Mouse (Mus musculus) large intestine, adult 2 months (tissue): ENCODE results near the gene Tpcn1. TPM values are rescaled to one million over a fixed set of nuclear protein-coding genes. Genes with fewer than 3 reads are reported as not detected.

Source experiments
- DNase-seq: peaks from one replicate; pipeline ENCODE4 v3.0.0-alpha.2; 2012; ENCODE audit warnings: low read depth, low spot score
- WGBS: fragments of 180-500 bp; shearing (Covaris S2); methylation state at CpG from one replicate; pipeline ENCODE4 v1.1.7; 2018; 5-methylcytosine and 5-hydroxymethylcytosine counted together
- polyA plus RNA-seq: library from polyadenylated mRNA; depleted of rRNA; stranded (reverse); fragments of >200 nt; gene quantifications from 2 replicates; pipeline ENCODE4 v1.2.3, GENCODE M21; 2012

The Tpcn1 gene
- polyA plus RNA-seq, 1 experiment, result 41.7 TPM

- DNase-seq, result no peak
- 49% methylated on average over 4 of the region's 4 CpGs for WGBS
Observed at GRCm38 (mm10) chr5:120583511-120583910, 5.0 kb downstream of the Tpcn1 start.

DNA sequence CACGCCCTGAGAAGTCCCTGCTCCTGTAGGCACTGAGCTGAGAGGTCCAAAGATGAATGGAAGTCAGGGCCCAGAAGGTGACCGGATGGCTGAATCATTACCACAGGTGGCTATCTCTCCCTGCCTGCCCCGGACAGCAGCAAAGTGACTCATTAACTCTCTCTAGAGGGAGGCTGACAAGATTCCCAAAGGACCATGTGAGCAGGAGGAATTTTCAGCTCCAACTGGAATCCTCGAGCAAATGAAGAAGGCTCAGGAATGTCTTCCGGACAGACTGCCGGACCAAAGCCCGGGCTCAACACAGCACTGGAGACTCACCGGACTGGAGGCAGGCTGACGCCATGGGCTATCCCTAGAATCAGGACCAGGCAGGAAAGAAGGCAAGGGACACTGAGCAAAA is 6.5 kb downstream of the Tpcn1 start:
- WGBS, result 72% methylated on average over 9 of the region's 9 CpGs
- DNase-seq, result no peak

DNA sequence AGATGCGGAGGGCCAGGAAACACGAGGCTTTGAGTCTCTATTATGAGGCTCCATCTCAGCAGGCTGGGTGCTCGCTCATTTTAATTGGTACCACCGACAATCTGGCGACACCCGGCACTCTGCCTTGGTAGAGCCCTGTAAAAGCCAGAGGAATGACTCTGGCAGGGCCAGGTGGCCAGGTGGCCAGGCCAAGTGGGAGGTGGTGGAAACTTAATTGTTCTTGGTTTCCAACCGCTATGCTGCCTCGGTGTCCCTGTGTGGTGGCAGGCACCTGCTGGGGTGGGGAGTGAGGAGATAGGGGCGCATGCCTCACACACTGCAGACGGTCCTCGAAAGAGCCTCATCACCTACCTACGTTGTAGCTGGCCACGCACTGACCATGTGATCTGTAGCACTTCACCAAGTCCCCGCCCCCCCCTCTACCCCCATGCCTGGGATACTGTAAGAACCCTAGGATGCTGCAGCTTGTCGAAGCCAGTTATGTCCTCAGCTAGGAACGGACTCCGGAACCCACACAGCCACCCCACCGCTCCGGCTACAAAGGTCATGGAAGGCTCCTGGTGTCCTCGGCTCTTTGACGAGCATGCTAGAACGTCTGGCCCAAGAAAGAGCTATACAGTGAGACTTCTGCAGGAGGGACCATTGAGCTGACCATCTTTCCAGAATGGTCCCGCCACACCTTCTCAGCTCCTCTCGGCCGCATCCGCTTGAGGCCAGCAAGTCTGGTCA is 8.4 kb downstream of the Tpcn1 start:
- WGBS, result 60% methylated on average over 26 of the region's 26 CpGs
- no peak for DNase-seq

DNA sequence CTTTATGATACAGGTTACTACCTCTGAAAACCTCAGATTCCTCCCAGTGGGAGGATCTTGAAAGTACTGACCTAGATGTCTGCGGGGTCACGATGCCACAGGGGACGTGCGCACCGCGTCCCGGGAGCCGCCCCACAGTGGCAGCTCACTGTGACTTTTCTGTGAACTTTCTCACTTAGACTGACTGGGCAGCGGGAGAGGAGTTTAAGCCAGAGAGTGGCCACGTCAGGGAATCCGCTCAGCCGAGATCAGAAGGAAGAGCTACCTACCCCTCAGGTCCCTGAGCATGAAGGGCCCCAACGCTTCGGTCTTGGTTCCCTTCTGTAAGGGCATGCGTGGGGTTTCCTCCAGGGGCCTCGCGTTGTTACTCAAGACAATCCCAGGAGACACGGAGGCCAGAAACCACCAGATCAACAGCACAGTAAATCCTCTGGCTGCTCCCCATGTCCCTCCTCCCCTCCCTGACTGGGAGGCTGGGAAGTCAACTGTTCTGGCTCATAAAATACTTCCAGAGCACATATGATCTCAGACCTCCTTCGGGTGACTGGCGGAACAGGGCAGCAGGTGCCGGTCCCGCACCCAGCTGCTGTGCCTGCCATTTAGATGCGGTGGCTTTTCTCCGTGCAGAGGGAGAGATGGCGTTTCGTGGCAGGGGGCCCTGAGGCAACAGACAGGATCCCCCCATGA is 9.1 kb downstream of the Tpcn1 start:
- WGBS, result 5% methylated on average over 26 of the region's 26 CpGs
- no peak for DNase-seq

GRCm38 (mm10) chr5:120578504-120579081 is 9.9 kb downstream of the Tpcn1 start:
- 13% methylated on average over 12 of the region's 12 CpGs for WGBS
- no peak for DNase-seq

DNA sequence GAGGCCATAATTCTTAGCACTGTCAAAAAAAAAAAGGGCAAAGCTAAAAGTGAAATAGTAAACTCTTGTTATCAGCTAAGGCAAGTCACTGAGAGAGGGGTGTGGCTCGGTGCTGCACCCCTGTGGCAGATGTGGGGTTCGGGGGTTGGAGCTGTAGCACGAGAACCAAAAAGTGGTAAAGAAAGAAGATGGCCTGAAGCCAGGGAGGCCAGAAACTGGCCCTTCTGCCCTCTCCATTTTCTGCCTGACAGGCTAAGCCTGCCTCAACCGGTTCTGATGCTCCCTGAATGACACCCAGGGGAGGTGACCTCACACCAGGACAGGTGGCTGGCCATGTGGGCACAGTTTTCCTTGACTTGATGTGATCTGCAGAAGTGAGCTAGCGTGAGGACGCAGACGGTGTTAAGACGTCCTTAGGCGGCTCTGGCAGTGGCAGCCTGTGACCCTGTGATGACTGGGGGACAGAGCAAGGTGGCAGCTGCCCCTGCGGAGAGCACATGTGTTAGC is 10.5 kb downstream of the Tpcn1 start:
- 30% methylated on average over 10 of the region's 10 CpGs for WGBS
- DNase-seq, result no peak

- DNase-seq, result no peak
- 28% methylated on average over 11 of the region's 11 CpGs for WGBS
Observed at GRCm38 (mm10) chr5:120576781-120577301, 11.6 kb downstream of the Tpcn1 start.

DNA sequence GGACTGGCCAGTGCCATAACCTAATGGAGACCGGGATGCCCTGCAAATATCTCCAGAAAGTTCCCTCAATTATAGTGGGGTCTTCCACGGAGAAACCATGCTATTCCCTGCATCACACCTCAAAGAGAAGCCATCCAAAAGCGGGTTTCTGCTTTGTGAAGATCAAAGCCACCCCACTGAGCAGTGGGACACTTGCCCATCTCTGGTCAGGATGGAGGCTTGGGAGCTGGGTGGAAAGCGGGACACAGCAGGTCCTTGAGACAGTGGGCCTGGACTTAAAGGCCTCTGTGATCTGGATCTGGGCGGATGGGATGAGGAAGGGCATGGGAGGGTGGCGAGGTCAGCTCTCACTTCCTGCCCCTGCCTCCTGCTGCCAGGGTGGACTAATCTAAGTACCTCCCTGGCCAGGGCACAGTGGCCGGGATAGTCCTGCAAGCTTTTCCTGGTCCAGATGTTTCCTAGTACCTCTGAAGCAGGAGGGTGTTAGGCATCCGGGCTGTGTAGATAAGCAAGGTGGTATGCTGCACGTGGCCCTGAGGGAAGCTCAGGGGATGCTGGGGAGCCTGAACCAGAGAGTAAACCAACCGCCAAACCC is 13.9 kb downstream of the Tpcn1 start:
- 73% methylated on average over 10 of the region's 10 CpGs for WGBS
- no peak for DNase-seq

GRCm38 (mm10) chr5:120571056-120571740 is 17.3 kb downstream of the Tpcn1 start:
- DNase-seq, result no peak
- WGBS, result 60% methylated on average over 14 of the region's 14 CpGs

GRCm38 (mm10) chr5:120570289-120570897 is 18.1 kb downstream of the Tpcn1 start:
- DNase-seq, result no peak
- 58% methylated on average over 11 of the region's 11 CpGs for WGBS

DNA sequence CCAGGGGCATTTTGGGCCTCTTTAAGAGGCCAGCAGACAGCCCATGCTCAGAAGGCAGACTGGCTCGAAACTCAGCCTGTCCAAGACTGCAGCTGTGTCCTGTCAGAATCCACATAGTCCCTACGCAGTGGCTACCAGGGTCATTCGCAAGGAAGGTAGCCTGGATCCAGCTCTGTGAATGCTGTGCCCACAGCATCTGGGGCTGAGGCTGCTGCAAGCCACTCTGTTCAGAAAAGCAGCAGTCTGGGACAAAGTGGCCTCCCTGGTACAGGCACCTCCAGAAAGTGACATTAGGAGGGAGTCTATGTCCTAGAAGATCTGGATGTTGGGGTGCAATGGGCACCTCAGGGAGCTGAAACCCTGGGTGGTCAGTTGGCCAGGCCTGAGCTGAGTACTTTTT is 18.7 kb downstream of the Tpcn1 start:
- WGBS, result 86% methylated on average over 3 of the region's 3 CpGs

GRCm38 (mm10) chr5:120568964-120569363 is 19.5 kb downstream of the Tpcn1 start:
- no peak for DNase-seq
- 89% methylated on average over 4 of the region's 4 CpGs for WGBS

More for the DNA sequence above, 18.7 kb downstream of the Tpcn1 start:
- no peak for DNase-seq

- 52% methylated on average over 9 of the region's 9 CpGs for WGBS
- DNase-seq, result no peak
Observed at GRCm38 (mm10) chr5:120568336-120568768, 20.1 kb downstream of the Tpcn1 start.

DNA sequence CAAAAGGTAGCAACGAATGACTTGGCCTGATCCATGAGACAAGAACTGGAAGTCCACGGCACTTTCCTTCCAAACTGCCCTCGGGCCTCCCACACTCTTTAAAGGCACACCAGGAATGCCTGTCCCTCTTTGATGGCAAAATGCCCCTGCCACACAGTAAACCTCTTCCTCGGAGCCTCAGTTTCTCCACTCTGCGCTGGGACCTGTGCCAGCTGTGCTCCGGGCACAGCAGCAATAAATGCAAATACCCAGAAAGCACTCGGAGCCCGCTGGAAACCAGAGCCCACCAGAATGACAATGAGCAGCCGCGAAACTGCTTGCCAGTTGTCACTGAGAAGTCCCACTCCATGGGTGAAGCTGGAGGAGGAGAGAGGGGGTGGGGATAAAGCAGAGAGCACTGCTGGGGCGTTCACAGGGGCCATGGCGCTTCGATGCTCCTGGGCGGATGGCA is 20.7 kb downstream of the Tpcn1 start:
- no peak for DNase-seq
- 66% methylated on average over 14 of the region's 14 CpGs for WGBS

GRCm38 (mm10) chr5:120567253-120567701 is 21.2 kb downstream of the Tpcn1 start:
- WGBS, result 30% methylated on average over 21 of the region's 21 CpGs
- no peak for DNase-seq

DNA sequence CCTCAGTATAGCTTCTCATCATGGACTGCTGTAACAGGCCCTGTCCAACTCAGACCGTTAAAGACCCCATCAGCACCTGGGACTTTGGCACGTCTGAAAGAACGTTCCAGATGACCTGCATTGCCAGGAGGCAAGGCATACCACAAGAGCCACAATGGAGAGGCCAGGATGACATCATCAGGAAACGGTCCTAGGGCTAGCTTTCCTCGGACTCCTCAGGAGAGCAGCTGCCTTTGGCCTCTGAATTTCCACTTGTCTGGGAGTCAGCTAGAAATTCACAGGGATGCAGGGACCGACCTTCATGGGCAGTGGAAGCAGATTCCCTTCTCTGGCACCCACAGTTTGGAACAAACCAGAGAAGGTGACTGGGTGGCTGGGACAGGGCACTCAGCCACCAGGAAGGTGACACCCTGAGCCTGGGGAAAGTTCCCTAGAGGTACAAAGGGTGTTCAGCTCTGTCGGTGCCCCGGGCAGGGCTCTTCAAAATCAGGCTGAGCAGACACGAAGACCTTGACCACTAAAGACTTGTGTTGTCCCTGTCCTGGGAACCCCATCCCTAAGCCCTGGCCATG is 21.7 kb downstream of the Tpcn1 start:
- DNase-seq, result no peak
- WGBS, result 21% methylated on average over 9 of the region's 9 CpGs

DNA sequence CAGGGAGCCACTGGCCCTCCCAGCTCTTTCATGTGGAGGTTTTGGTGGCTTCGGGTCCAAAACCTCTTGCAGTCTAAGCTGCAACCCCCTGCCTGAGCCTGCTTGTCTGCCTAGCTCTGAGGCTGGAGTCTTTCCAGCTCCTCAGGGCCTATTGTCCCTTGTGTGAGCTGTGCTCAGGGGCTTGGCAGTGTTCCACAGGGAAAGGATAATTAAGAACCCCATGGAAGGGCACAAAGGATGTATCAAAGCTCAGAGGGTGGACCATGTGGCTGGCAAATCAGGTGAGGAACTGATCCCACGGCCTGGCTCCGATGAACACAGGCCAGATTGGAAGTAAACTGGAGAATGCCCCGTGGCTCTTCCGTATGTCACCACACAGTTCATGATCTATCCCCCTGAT is 22.4 kb downstream of the Tpcn1 start:
- no peak for DNase-seq
- 29% methylated on average over 5 of the region's 5 CpGs for WGBS

- WGBS, result 39% methylated on average over 15 of the region's 15 CpGs
- DNase-seq, result no peak
Observed at GRCm38 (mm10) chr5:120565171-120565905, 23.1 kb downstream of the Tpcn1 start.
